Mouse (Mus musculus): ENCODE results near the gene Ltn1.

Ltn1 gene

DNA sequence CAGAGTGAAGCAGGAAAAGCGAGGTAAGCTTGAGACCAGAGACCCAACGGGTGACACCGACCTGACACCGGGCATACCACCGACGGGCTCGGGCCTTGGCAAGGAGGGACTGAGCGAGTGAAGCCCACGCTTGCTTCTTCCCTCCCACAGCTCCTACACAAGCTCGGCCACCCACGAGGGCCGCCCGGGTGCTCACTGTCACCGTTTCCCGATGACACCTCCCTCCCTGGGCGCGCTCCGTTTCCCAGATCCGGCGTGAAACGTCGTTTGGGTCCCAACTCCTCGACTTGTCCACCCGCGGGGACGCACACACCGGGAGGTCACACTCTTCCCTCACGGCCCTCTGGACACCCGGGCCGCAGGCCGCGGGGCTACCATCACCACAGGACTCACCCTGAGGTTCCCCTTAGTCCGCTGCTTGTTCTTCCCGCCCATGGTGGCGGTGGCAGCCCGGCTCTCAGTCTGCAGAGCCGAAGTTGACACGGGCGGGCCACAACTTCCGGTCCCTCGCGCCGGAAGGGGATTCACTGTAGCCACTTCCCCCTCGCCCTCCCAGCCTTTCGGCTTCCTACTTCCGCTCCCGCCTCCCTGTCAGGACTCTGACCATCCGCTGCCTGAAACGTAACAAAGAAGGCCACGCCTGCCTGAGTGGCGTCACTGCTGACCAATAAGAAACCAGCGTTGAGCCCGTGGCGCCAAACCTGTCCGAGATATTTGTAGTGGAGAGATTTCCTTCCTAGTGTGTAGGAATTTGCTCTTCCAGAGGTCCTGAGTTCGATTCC lies at the start of gene Ltn1:
Ltn1 (minus strand) TSS at position 580 of the 782 bp plus-strand sequence.
- peak; percentile 98 for DNase-seq

DNA sequence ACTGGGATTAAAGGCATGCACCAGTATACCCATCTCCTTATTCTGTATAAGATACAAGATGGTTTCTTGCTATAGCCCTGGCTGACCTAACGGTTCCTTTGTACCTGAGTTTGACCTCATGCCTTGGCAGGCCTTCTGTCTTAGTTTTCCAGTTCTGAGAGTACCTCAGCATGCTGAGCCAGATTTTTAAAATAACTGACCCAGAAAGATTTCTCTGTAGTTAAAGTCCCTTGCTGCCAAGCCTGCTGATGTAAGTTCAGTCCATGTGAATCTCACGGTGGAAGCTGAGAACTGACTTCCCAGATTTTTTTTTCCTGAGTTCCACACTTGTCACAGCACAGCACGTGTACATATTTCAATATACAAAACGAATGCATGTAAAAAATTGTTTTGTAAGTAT lies 38.2 kb upstream of the Ltn1 start:
- no peak for DNase-seq

DNA sequence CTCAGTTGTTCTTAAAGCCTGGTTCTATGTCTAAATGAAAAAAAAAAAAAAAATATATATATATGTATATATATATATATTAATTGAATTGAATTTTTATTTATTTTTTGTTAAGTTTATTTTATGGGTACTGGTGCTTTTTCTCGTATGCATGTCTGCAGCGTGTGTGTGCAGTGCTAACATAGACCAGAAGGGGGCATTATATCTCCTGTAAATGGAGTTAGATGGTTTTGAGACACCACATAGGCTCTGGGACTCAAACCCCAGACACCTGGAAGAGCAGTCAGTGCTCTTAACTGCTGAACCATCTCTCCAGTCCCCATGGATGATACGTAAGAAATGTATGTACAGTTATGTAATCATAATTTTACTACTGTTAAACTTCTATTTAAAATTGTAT lies 26.3 kb upstream of the Ltn1 start:
- DNase-seq, result no peak

- DNase-seq, result peak; percentile 17
Observed at GRCm38 (mm10) chr16:87455180-87455611, 22.8 kb upstream of the Ltn1 start.

DNA sequence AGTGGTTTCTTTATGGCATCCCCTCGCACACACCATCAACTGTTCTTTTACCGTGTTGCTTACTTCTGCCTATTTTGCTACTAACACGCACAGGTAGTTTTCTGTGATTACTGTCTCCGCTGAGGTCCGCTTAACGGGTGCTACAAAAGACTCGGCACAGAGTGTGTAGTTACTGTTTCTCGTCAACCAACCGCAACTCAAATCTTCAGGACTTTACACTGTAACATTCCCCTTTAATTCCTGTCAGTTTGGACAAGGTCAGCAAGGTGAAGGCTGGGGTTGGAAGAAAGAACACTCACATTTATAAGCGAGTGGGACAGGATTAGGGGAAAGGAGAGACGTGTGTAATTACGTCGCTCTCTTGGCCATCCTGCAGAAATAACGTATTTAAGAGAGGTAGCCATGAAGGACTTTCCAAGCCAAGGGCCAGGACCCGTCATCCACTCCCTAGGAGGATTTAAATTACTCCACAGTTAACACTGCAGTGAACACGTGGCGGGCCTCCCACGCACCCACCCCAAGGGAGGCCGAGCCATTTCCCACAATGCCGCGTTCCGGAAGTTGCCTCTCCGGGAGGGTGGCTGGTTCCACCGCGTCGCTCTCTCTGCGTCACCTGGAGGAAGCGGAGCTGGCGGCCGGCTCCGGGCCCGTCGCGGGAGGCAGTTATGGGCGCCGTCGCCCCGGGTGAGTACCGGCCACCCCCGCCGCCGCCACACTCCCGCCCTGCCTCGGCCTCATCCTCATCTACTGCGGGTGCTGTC lies 22.2 kb upstream of the Ltn1 start, which contains the start of gene Usp16:
Usp16 (plus strand) TSS at position 285 of the 761 bp plus-strand sequence.
- peak; percentile 92 for DNase-seq

DNA sequence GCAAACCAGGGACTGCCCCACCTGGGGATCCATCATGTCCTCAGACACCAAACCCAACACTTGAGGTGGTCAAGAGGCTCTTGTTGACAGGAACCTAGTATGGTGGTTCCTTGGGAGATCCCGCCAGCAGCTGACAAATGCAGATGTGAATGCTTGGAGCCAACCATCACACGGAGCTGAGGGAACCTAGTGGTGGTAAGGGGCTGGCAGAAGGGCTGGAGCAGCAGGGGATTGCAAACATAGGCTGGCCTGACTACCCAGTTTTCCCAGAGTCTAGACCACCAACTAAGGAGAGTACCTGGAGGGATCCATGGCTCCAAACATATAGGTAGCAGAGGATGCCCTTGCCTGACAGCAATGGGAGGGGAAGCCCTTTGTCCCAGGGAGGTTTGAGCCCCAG lies 20.8 kb upstream of the Ltn1 start:
- no peak for DNase-seq

GRCm38 (mm10) chr16:87445528-87445927 lies 13.1 kb upstream of the Ltn1 start:
- no peak for DNase-seq

DNA sequence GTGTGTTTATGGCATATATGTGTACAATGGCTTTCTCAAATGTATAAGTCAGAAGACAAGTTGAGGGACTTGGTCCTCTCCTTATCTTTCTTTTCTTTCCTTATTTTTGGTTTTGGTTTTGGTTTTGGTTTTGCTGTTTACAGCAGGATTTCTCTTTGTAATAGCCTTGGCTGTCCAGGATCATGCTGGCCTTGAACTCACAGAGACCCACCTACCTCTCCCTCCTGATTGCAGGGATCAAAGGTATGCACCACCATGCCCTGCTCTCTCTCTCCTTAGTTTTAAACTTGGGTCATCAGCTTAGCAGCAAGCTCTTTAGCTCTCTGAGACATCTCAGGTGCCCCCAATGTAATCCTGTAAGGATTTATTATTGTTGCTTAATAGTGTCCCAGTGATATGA lies 12.7 kb upstream of the Ltn1 start:
- DNase-seq, result no peak

DNA sequence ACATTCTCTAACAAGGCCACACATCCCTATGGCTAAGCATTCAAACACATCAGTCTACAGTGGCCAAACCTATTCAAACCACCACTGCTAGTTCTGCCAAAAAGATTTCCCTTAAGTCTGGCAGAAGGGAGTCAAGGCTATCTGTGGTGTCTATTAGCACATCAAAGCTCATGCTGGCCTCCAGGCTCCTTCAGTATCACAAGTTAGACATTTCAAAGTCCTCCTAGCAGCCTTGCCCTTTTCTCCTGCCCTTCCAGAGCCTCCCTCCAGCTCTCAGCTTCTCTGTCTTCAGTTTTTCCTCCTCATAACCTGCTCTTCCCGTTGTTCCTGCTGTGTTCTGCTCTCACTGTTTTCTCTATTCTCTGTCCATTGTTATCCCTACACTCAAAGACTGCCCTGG lies 11.7 kb upstream of the Ltn1 start:
- DNase-seq, result no peak

DNA sequence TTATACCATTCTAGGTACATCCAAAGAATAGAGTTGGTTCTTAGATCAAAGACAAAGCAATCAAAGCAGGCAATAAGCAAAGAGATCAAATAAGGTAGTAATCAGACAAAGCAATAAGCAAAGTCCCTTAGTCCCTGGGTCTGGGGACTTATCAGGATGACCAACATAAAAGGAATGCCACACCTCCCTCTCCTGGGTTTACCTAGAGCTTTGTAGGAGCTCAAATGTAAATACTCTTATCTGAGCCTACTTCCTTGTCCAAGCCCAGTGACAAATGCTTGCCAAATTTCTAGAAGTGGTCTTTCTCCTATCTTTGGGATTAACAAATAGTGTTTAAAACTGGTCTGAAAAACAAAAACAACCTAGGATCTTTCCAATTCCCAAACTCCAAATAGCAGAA lies 10.8 kb upstream of the Ltn1 start:
- no peak for DNase-seq

- no peak for DNase-seq
Observed at GRCm38 (mm10) chr16:87442291-87442690, 9.9 kb upstream of the Ltn1 start.

GRCm38 (mm10) chr16:87441089-87441488 lies 8.7 kb upstream of the Ltn1 start:
- no peak for DNase-seq

GRCm38 (mm10) chr16:87440184-87440686 lies 7.8 kb upstream of the Ltn1 start, which contains the start of gene Rwdd2b:
Gene Rwdd2b, minus strand, starts transcription at chr16:87440573.
- peak; percentile 94 for DNase-seq

DNA sequence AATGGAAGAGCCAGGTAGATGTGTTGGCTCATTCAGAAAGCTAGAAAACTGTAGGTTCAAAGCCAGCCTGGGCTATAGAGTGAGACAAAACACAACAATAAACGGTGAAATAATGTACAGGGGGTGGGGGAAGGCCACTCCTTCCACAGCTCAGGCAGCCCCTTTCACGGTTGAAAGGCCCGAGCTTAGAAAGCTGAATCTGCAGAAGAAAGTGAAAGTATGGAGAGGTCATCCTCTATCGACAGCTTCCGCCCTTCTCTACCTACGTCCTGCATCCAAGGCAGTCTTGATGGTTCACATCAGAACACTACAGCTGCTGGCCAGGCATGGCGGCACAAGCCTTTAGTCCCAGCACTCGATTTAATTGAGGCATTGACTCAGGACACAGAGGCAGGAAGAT lies 6.3 kb upstream of the Ltn1 start:
- DNase-seq, result no peak

DNA sequence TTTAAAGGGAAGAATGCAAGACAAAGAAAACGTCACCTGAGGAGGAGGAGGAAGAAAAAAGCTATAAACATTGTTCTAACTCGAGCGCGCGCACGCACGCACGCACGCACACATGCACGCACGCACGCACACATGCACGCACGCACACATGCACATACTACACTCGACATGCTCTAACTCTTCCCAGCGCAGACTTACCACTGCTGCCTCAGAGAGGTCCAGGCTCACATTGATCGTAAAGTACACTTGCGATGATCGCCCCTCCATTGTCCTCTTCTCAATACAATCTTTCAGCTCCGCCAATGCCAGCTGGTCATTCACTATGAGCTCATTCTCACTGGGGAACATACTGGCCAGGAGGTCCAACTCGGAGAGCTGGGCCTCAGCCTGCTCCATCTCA lies 4.7 kb upstream of the Ltn1 start:
- DNase-seq, result no peak

GRCm38 (mm10) chr16:87435411-87436205 lies 3.2 kb upstream of the Ltn1 start:
- no peak for DNase-seq

DNA sequence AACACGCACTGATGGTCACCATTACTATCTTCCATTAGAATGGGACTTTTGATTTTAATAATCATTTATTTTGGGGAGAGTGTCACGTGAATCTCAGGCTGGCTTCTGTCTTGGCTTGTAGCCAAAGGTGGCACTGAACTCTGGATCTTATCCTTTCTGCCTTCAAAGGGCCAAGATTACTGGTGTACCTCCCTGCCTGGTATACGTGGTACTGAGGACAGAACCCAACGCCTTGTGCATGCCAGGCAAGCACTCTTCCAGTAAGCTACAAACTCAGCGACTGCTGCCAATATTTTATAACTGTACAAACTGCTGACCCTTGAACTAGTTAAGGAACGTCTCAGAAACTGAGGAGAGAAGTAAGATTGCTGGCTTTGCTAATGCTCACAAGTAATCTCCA lies 2.5 kb upstream of the Ltn1 start:
- DNase-seq, result no peak

- DNase-seq, result no peak
Observed at GRCm38 (mm10) chr16:87434266-87434665, 1.9 kb upstream of the Ltn1 start.

GRCm38 (mm10) chr16:87427516-87427915 lies 4.9 kb downstream of the Ltn1 start:
- peak; percentile 36 for DNase-seq

- DNase-seq, result no peak
Observed at GRCm38 (mm10) chr16:87420662-87421061, 11.8 kb downstream of the Ltn1 start.

DNA sequence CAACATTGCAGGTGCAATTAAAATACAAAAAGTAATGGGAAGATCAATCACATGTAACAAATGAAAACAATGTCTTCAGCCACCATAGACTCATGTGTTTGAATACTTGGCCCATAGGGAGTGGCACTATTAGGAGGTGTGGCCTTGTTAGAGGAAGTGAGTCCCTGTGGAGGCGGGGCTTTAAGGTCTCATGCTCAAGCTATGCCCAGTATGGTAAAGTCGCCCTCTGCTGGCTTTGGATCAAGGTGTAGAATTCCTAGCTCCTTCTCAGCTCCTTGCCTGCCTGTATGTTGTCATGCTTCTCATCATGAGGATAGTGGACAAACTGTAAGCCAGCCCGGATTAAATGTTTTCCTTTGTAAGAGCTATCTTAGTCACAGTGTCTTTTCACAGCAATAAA lies 27.4 kb downstream of the Ltn1 start:
- DNase-seq, result peak; percentile 11

DNA sequence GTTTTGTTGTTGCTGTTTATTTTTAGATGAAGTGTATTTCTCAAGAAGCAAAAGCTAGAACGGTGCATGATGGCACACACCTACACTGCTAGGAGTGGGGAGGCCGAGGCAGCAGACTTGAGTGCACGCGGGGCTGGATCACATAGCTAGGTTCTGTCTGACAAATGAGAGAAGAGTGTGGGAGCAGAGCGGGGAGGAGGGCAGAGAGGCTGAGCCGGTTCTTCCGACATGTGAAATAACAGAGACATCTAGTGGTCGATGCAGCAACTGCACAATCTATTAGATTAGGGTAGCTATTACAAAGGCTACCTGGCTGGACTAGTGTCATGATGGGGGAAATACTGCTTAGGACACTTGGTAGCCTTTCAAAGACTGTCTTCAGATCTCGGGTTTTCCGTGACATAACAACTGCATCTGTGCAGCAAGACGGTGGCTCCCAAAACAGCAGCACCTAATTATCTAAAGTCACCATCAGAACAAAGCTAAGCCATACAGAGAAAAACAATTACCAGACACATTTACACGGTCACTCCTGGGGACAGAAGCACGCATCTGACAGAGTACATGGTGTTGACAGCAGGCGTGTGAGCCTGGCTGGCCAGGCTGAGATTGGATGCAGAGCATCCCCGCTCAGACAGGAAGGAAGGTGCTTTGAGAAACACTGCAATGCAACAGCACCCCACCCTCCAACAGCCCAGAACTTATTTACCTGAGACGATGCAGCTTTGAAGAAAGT lies 38.4 kb downstream of the Ltn1 start:
- peak; percentile 72 for DNase-seq

Data from lung, postnatal 14 days (tissue).